Mouse (Mus musculus): ENCODE results near the gene Gpbp1l1.

Gpbp1l1 gene

GRCm38 (mm10) chr4:116635197-116635596, 77.7 kb downstream of the Gpbp1l1 start:
- DNase-seq (ENCODE audit: low spot score): no peak

- DNase-seq (ENCODE audit: low spot score): no peak
These were observed 81.4 kb downstream of the Gpbp1l1 start for GRCm38 (mm10) chr4:116638821-116639220.

GRCm38 (mm10) chr4:116642071-116642470, 84.6 kb downstream of the Gpbp1l1 start:
- no peak for DNase-seq (ENCODE audit: low spot score)

All from ovary, postnatal 36 days (tissue).